Mouse (Mus musculus): ENCODE results near the gene Mgrn1.

DNA sequence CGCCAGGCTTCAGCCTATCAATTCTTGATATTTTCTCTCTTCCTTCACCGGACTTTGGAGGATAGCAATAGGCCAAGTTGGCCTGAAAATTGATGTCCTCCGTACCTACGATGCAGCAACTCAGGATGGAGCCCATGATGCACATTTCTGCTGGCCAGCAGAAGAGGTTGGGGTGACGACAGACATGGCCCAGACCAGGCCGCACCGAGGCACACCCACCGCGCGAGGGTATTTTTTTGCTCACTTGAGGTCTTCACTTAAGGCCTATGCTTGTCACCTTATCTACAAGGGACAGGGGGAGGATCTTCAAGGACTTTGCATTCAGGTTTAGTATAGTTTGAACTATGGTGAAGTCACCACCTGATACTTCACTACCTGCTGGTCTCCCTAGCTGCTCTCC, 1.1 kb upstream of the Mgrn1 start:
- no peak for TF ChIP-seq CTCF (IDR thresholded peaks at IDR 0.05; ENCODE audit: low read depth, low read length)
- no peak for TF ChIP-seq POLR2A (IDR thresholded peaks at IDR 0.05; ENCODE audit: borderline replicate concordance, low read depth, low read length)

Data from bone marrow macrophage, adult 2 months (primary cell).